Mouse (Mus musculus) stomach, postnatal 0 days (tissue): ENCODE measurements around the gene Gmeb2. TPM values are rescaled to one million over a fixed set of nuclear protein-coding genes. Genes with fewer than 3 reads are reported as not detected.
A peak's percentile ranks its signal among the peaks of the same experiment; 100 is the strongest.

Source experiments
- ATAC-seq: fragments of 200-750 bp; cut with Nextera tagmentation; 2 replicates; pipeline ENCODE4 v1.8.0; 2017; ENCODE audit not compliant: low FRiP score, low TSS enrichment
- DNase-seq: peaks from one replicate; pipeline ENCODE4 v3.0.0-alpha.2; 2016; ENCODE audit warnings: low spot score
- H3K27ac ChIP-seq: fragments of 300-500 bp; sonication (generic); replicated peaks from 2 replicates; pipeline ENCODE4 v1.5.1; 2014; ENCODE audit warnings: mild to moderate bottlenecking, control low read depth
- H3K27me3 ChIP-seq: fragments of 300-500 bp; sonication (generic); 2 replicates; pipeline ENCODE4 v1.6.1; 2014; ENCODE audit warnings: low read length; ENCODE audit not compliant: control insufficient read depth, insufficient read depth
- H3K36me3 ChIP-seq: fragments of 300-500 bp; sonication (generic); 2 replicates; pipeline ENCODE4 v1.6.1; 2014; ENCODE audit warnings: low read length, mixed read lengths; ENCODE audit not compliant: control insufficient read depth, insufficient read depth
- H3K4me1 ChIP-seq: fragments of 300-500 bp; sonication (generic); replicated peaks from 2 replicates; pipeline ENCODE4 v1.6.1; 2014; ENCODE audit warnings: antibody characterized with exemption; ENCODE audit not compliant: control insufficient read depth, insufficient read depth
- H3K4me2 ChIP-seq: fragments of 300-500 bp; sonication (generic); replicated peaks from 2 replicates; pipeline ENCODE4 v1.6.1; 2014; ENCODE audit warnings: low read depth, mild to moderate bottlenecking, control low read depth, moderate library complexity
- H3K4me3 ChIP-seq: fragments of 300-500 bp; sonication (generic); 2 replicates; pipeline ENCODE4 v1.5.1; 2014; ENCODE audit warnings: low read depth, low read length, control low read depth
- H3K9ac ChIP-seq: fragments of 300-500 bp; sonication (generic); 2 replicates; pipeline ENCODE4 v1.6.1; 2014; ENCODE audit warnings: mild to moderate bottlenecking, low read length, control low read depth, mixed read lengths
- H3K9me3 ChIP-seq: fragments of 300-500 bp; sonication (generic); 2 replicates; pipeline ENCODE4 v1.6.1; 2016; ENCODE audit warnings: low read length; ENCODE audit not compliant: control insufficient read depth
- CTCF ChIP-seq: IDR thresholded peaks from 2 replicates; pipeline ENCODE4 v1.5.1; 2016; ENCODE audit warnings: antibody characterized with exemption, low read depth, mild to moderate bottlenecking, moderate library complexity
- EP300 ChIP-seq: optimal IDR thresholded peaks from 2 replicates; pipeline ENCODE3; 2016; ENCODE audit warnings: antibody characterized with exemption
- WGBS: fragments of 180-500 bp; shearing (Covaris S2); extraction: QIAGEN DNeasy Blood & Tissue Kit; methylation state at CpG from one replicate; pipeline ENCODE4 v1.1.7; 2014; 5-methylcytosine and 5-hydroxymethylcytosine counted together
- polyA plus RNA-seq: library from polyadenylated mRNA; unstranded; fragments of >200 nt; fragmentation: Nextera tagmentation; extraction: Ambion mirVana; gene quantifications from 2 replicates; pipeline ENCODE4 v1.2.1, GENCODE M21; 2015

Gmeb2 gene
- polyA plus RNA-seq, 1 experiment from 2014 or later = 4.9 TPM

DNA sequence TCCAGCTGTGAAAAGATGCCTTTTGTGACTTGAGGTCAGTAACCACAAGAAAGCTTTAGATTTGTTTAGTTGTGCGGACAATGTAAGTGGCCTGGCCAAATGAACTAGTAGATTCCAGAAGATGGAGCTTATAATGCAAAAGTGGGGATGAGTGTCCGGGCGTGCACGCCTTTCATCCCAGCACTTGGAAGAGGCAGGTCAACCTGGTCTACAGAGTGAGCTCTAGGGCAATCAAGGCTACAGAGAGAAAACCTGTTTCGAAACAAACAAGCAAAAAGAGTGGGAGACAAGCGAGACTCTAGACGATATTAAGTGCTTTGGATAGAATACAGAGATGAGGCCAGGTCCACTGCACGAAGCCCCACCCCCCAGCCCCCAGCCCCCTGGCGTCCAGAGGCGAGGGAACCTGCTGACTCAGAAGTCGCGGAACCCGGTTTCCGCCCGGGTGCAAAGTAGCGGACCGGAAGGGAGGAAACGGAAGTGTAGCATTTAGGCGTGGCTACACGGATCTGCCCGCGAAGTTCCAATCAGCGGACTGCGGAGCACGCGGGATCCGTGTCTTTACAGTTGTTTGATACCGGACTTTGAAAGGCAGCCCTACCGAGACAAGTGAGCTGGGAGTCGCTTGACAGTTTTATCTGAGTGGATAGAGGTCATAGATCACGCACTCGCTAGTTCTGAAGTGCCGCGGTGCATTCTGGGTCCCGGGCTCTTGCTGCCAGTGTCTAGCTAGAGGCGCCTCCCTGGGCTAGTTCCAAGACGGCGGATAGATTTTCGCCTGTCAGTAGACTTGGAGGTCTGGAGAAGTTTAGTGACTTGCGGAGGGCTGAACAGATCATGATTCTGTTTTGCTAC lies 31.6 kb upstream of the Gmeb2 start, which contains the start of gene Rtel1:
Gene Rtel1, plus strand, starts transcription at position 492 of the 855 bp plus-strand sequence.
- ATAC-seq (peak; percentile 93), DNase-seq (peak; percentile 88)
- Histone ChIP-seq H3K4me2 (peak within 1 kb of the TSS; percentile 74), H3K9ac (peak within 1 kb of the TSS; percentile 61), H3K4me1 (peaks cover 2% of the 10 kb centered on the region; the same call in 1 of the 2 replicates), H3K4me3 (peak within 1 kb of the TSS; percentile 61), H3K9me3 (no peaks in the 10 kb centered on the region), H3K27ac (0 out of 2 replicates have a peak within 1 kb of the TSS, but pooled peaks have one; percentile 18), H3K36me3 (peaks cover 17% of the 10 kb centered on the region; the same call in 1 of the 2 replicates), H3K27me3 (no peaks in the 10 kb centered on the region)
- WGBS = 4% methylated on average over 40 of the region's 40 CpGs
- TF ChIP-seq EP300 (no peak), CTCF (peak; percentile 45)

DNA sequence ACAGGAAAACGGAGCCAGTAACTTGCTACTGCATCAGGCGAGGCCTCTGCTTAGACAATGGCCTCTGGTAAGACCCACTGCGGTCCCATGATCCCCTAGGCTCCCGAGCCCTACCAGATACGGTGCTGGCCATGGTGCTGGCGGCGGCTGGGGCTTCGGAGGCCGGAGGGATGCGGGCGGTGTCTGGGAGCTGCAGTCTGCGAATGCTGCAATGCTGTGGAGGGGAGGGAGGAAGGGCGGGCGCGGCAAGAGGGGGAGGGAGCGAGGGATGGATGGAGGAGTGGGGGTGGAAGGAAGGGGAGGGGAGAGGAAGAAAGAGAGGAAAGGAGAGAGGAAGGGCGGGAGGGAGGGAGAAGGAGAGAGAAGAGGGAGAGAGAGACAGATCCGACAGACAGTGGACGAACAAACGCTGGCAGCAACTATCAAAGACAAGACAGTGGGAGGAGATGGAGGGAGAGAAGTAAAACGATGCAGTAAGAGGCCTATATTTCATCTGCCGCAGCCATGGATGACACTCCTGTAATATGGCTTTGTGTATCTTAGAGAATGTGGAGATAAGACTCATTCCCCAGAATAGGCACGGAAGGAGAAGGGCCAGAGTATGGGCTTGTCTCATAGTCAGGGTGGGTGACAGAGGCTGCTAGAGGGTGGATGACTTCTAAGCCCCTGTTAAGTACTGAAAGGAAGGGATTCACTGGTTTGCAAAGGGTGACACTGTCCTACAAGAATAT lies 26.4 kb upstream of the Gmeb2 start, which contains the start of gene Stmn3:
Gene Stmn3, minus strand, starts transcription at position 421 of the 731 bp plus-strand sequence.
- Histone ChIP-seq H3K4me1 (peaks cover 1% of the 10 kb centered on the region; the same call in 1 of the 2 replicates), H3K27me3 (peaks cover 5% of the 10 kb centered on the region; the same call in 1 of the 2 replicates), H3K4me2 (0 out of 2 replicates have a peak within 1 kb of the TSS, but pooled peaks have one; percentile 17), H3K4me3 (peak within 1 kb of the TSS; percentile 13; the same call in 1 of the 2 replicates), H3K9me3 (no peaks in the 10 kb centered on the region), H3K36me3 (no peaks in the 10 kb centered on the region), H3K27ac (no peak within 1 kb of the TSS), H3K9ac (no peak within 1 kb of the TSS; the same call in 1 of the 2 replicates)
- ATAC-seq (peak; percentile 71), DNase-seq (peak; percentile 70)
- 4% methylated on average over 22 of the region's 23 CpGs for WGBS
- TF ChIP-seq EP300 (no peak), CTCF (no peak)

DNA sequence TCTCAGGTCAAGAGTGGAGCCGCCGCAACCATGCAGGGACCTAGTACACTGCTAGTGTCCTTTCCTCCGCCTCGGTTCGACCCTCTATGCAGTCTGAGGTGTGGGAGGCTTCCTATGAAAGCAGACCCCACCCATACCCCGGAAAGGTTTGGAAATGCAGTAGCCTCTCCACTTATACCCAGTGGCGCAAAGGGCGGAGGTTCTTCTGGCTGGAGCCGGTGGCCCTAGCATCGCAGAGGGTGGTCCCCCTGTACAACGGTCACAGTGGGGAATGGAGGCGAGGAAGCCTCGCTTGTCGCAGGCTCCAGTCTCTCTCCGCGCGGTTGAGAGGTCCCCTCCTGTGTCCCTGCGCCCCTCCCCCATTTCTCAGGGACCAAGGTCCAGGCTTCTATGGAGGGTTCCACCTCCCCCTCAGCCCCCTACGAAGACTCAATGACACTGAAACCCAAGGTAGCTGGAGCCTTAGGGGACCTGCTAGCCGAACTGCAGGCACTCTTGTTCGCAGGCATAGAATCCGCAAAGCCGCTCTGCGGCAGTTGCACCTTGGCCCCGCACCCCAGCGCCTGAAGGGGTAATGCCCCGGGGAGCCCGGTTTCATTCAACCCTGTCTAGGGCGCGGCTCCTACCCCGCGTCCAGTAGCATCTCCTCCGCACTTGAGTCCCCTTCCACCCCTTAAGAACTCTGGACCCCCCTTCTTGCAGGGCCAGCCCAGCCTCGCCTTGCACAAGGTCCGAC lies 25.7 kb upstream of the Gmeb2 start:
- ATAC-seq = peak; percentile 42
- H3K9me3 ChIP-seq = no peaks in the 10 kb centered on the region
- no peak for DNase-seq
- no peaks in the 10 kb centered on the region for H3K4me1 ChIP-seq
- H3K4me3 ChIP-seq = peak overlapping the region; percentile 13; the same call in 1 of the 2 replicates
- no peak overlapping the region for H3K27ac ChIP-seq
- peaks cover 5% of the 10 kb centered on the region; the same call in 1 of the 2 replicates for H3K27me3 ChIP-seq
- whole genome bisulfite sequencing = 5% methylated on average over 35 of the region's 35 CpGs
- 0 out of 2 replicates have a peak overlapping the region, but pooled peaks have one; percentile 17 for H3K4me2 ChIP-seq
- H3K36me3 ChIP-seq = no peaks in the 10 kb centered on the region
- TF ChIP-seq EP300 = no peak
- TF ChIP-seq CTCF = no peak
- no peak overlapping the region for H3K9ac ChIP-seq

DNA sequence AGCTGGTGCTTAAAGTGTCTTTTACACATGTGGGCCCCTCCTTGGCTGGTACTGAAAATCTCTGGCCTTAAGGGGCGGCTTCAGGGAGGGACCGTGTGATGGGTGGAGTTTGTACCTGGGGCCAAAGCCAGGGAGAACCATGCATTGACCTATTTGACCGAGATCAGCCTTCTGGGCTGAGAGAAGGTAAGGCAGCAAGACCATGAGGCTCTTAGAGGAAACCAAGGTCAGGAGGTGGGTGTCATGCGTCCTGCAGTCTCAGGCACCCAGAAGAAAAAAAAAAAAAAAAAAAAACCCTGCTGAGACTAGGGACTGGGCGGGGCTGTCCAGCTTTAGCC lies 25.1 kb upstream of the Gmeb2 start:
- Histone ChIP-seq H3K4me1 (no peaks in the 10 kb centered on the region), H3K9ac (no peak overlapping the region), H3K4me2 (no peak overlapping the region), H3K9me3 (no peaks in the 10 kb centered on the region), H3K4me3 (no peak overlapping the region), H3K27me3 (peaks cover 5% of the 10 kb centered on the region; the same call in 1 of the 2 replicates), H3K36me3 (no peaks in the 10 kb centered on the region), H3K27ac (no peak overlapping the region)
- ATAC-seq = no peak
- 15% methylated on average over 5 of the region's 5 CpGs for WGBS
- TF ChIP-seq EP300 = no peak
- TF ChIP-seq CTCF = no peak
- DNase-seq = no peak

DNA sequence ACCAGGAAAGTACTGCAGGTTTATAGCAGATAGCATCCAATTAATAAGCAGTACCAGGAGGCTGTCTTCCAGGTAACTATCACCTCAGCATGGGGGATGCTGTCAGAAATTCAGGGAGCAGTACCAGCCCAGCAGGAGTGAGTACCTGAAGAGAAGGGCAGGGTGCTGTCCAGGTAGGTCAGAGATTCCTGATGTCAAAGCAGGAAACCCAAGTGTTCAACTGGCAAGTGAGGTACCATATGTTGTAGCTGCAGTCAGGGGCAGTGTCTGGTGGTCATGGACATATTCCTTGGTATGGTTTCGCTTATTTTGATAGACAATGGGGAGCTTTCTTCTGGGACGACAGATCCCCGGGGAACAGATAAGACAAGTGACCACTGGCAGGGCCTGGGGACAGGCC lies 24.6 kb upstream of the Gmeb2 start:
- WGBS = 73% methylated on average over 3 of the region's 3 CpGs
- Histone ChIP-seq H3K27ac (no peak overlapping the region), H3K4me3 (no peak overlapping the region), H3K9ac (no peak overlapping the region), H3K4me2 (no peak overlapping the region), H3K27me3 (peaks cover 5% of the 10 kb centered on the region; the same call in 1 of the 2 replicates), H3K36me3 (no peaks in the 10 kb centered on the region), H3K9me3 (no peaks in the 10 kb centered on the region), H3K4me1 (no peaks in the 10 kb centered on the region)
- DNase-seq (no peak), ATAC-seq (no peak)
- TF ChIP-seq CTCF = no peak
- TF ChIP-seq EP300 = no peak
